Mouse (Mus musculus): ENCODE measurements around the gene Mettl22.

- no peak for TF ChIP-seq CTCF (IDR thresholded peaks at IDR 0.05)
- no peak for TF ChIP-seq EP300 (IDR thresholded peaks at IDR 0.05; ENCODE audit: insufficient read depth, low read depth, low read length)
- no peak for TF ChIP-seq POLR2A (IDR thresholded peaks at IDR 0.05; ENCODE audit: insufficient read depth, low read depth, low read length)
Observed at GRCm38 (mm10) chr16:8523480-8524144, 53.0 kb downstream of the Mettl22 start.
